Mouse (Mus musculus) myocyte (in vitro differentiated cells): ENCODE data around the gene Olfr1248.

Source experiments
- MAX ChIP-seq: IDR thresholded peaks from one replicate; pipeline ENCODE4 v1.6.1; 2011; ENCODE audit warnings: low read depth, mild to moderate bottlenecking, control low read depth
- POLR2A ChIP-seq: IDR thresholded peaks from one replicate; pipeline ENCODE4 v1.6.1; 2011; ENCODE audit warnings: low read depth, mild to moderate bottlenecking, control low read depth, moderate library complexity; ENCODE audit not compliant: insufficient read length
- POLR2AphosphoS2 ChIP-seq: IDR thresholded peaks from one replicate; pipeline ENCODE4 v1.6.1; 2011; ENCODE audit warnings: low read depth, control low read depth; ENCODE audit not compliant: insufficient read length
- REST ChIP-seq: IDR thresholded peaks from one replicate; pipeline ENCODE4 v1.6.1; 2011; ENCODE audit warnings: mild to moderate bottlenecking, control low read depth, moderate library complexity; ENCODE audit not compliant: insufficient read depth, insufficient read length
- TCF3 ChIP-seq: IDR thresholded peaks from one replicate; pipeline ENCODE4 v1.6.1; 2011; ENCODE audit warnings: low read depth, control low read depth; ENCODE audit not compliant: insufficient read length
- USF1 ChIP-seq: IDR thresholded peaks from one replicate; pipeline ENCODE4 v1.6.1; 2011; ENCODE audit warnings: low read depth, mild to moderate bottlenecking, control low read depth, moderate library complexity

- TF ChIP-seq TCF3 (no peak), POLR2A (no peak), MAX (no peak), POLR2AphosphoS2 (no peak), REST (no peak), USF1 (no peak)
Observed at GRCm38 (mm10) chr2:89578347-89578746, 39.7 kb downstream of the Olfr1248 start, which contains the start of gene Olfr1245.
